Mouse (Mus musculus): Measurements from ENCODE around the gene Prrg2.

GRCm38 (mm10) chr7:45079856-45080255 lies 17.4 kb upstream of the Prrg2 start:
- no peak for TF ChIP-seq POLR2A (IDR thresholded peaks at IDR 0.05; ENCODE audit: borderline replicate concordance, control insufficient read depth, low read depth, low read length)
- TF ChIP-seq CTCF (IDR thresholded peaks at IDR 0.05; ENCODE audit: control insufficient read depth, insufficient read depth, low read length) = peak; percentile 91
